Mouse (Mus musculus) ES-E14 (cell line): ENCODE results near the gene Nfkbie. TPM values are rescaled to one million over a fixed set of nuclear protein-coding genes. Genes with fewer than 3 reads are reported as not detected.

ENCODE experiments used
- DNase-seq: peaks from one replicate; pipeline ENCODE4 v3.0.0-alpha.2; 2013; ENCODE audit warnings: low read depth, low spot score
- H3K27ac ChIP-seq: 2 replicates; pipeline ENCODE4 v1.5.1; 2012; ENCODE audit warnings: low read depth, mild to moderate bottlenecking, low read length, moderate library complexity, mixed read lengths; ENCODE audit not compliant: poor library complexity, insufficient read depth, severe bottlenecking
- H3K36me3 ChIP-seq: 2 replicates; pipeline ENCODE4 v1.6.1; 2012; ENCODE audit warnings: mild to moderate bottlenecking, low read length, moderate library complexity, mixed read lengths; ENCODE audit not compliant: control insufficient read depth, poor library complexity, insufficient read depth, severe bottlenecking
- H3K4me1 ChIP-seq, 2 experiments: fragments of 150-350 bp in 1 of 2; sonication (generic) in 1 of 2; 2 replicates each; pipeline ENCODE4 v1.6.1; 2012; ENCODE audit warnings: low read length in 2 of 2, mild to moderate bottlenecking in 1 of 2, mixed read lengths in 1 of 2; ENCODE audit not compliant: control insufficient read depth in 2 of 2, insufficient read depth in 2 of 2, poor library complexity in 1 of 2
- H3K4me3 ChIP-seq, 2 experiments: fragments of 150-350 bp in 1 of 2; sonication (generic) in 1 of 2; 2 replicates each; pipeline ENCODE4 v1.5.1; 2012; ENCODE audit warnings: low read length in 2 of 2, low read depth in 1 of 2, mild to moderate bottlenecking in 1 of 2, mixed read lengths in 1 of 2; ENCODE audit not compliant: insufficient read depth in 1 of 2, poor library complexity in 1 of 2, severe bottlenecking in 1 of 2
- H3K9ac ChIP-seq: 2 replicates; pipeline ENCODE4 v1.6.1; 2012; ENCODE audit warnings: low read depth, mild to moderate bottlenecking, low read length, mixed read lengths; ENCODE audit not compliant: poor library complexity, insufficient read depth, severe bottlenecking
- H3K9me3 ChIP-seq: fragments of 150-350 bp; sonication (generic); 2 replicates; pipeline ENCODE4 v1.6.1; 2012; ENCODE audit warnings: low read depth, mild to moderate bottlenecking, low read length; ENCODE audit not compliant: control insufficient read depth, insufficient read depth
- CHD2 ChIP-seq: IDR thresholded peaks from 2 replicates; pipeline ENCODE4 v1.6.1; 2014; ENCODE audit warnings: mild to moderate bottlenecking, low read depth, low read length, inconsistent platforms
- HCFC1 ChIP-seq: IDR thresholded peaks from 2 replicates; pipeline ENCODE4 v1.6.1; 2012; ENCODE audit warnings: low read length, inconsistent platforms, borderline replicate concordance; ENCODE audit not compliant: insufficient read depth
- MAFK ChIP-seq: IDR thresholded peaks from 2 replicates; pipeline ENCODE4 v1.6.1; 2014; ENCODE audit warnings: mild to moderate bottlenecking, low read depth, low read length, inconsistent platforms; ENCODE audit not compliant: insufficient read depth
- ZC3H11A ChIP-seq: IDR thresholded peaks from 2 replicates; pipeline ENCODE4 v1.6.1; 2012; ENCODE audit warnings: low read depth, mild to moderate bottlenecking, inconsistent platforms, low read length, borderline replicate concordance
- ZNF384 ChIP-seq: IDR thresholded peaks from 2 replicates; pipeline ENCODE4 v1.6.1; 2012; ENCODE audit warnings: low read depth, low read length, inconsistent platforms
- in situ Hi-C, 2 experiments: fragments of 600-800 bp; cut with MboI; formaldehyde crosslinking; loops; one replicate each; pipeline ENCODE4 v1.15.1; 2025; ENCODE audit warnings: low sequenced_read_pairs in 2 of 2, inconsistent platforms in 1 of 2; ENCODE audit not compliant: unreplicated experiment in 2 of 2
- total RNA-seq: library from RNA; depleted of rRNA; stranded (reverse); fragments of 300-350 nt; gene quantifications from 2 replicates; pipeline ENCODE4 v1.2.3, GENCODE M21; 2012

The Nfkbie gene
- total RNA-seq, 1 experiment, result 2.2 TPM

DNA sequence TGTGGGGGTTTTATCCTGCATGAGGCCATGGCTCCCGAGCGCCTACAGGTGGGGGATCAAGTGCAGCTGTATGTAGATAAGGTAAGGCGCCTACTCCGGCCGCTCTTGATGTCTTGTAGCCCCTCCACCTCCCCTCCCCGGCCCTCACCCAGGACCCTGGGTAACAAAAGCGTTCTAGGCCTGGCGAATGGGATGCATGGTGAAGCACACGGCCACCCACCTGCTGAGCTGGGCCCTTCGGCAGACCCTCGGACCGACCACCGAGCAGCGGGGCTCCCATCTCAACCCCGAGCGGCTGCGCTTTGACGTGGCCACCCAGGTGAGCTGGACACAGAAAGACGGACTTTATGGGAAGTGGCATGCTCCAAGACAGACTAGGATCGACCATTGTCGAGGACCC, 38.4 kb upstream of the Nfkbie start:
- Histone ChIP-seq H3K27ac (no peak overlapping the region), H3K4me1 (peaks cover 1 to 17% of the 10 kb centered on the region in 2 experiments; a peak in 3 of 4 replicates), H3K4me3 (no peak overlapping the region), H3K36me3 (peaks cover 41% of the 10 kb centered on the region), H3K9ac (no peak overlapping the region), H3K9me3 (no peaks in the 10 kb centered on the region)
- in situ Hi-C loops, result no loop called here
- DNase-seq, result no peak
- no peak for TF ChIP-seq HCFC1
- no peak for TF ChIP-seq CHD2
- no peak for TF ChIP-seq ZC3H11A
- TF ChIP-seq ZNF384, result no peak
- TF ChIP-seq MAFK, result no peak

DNA sequence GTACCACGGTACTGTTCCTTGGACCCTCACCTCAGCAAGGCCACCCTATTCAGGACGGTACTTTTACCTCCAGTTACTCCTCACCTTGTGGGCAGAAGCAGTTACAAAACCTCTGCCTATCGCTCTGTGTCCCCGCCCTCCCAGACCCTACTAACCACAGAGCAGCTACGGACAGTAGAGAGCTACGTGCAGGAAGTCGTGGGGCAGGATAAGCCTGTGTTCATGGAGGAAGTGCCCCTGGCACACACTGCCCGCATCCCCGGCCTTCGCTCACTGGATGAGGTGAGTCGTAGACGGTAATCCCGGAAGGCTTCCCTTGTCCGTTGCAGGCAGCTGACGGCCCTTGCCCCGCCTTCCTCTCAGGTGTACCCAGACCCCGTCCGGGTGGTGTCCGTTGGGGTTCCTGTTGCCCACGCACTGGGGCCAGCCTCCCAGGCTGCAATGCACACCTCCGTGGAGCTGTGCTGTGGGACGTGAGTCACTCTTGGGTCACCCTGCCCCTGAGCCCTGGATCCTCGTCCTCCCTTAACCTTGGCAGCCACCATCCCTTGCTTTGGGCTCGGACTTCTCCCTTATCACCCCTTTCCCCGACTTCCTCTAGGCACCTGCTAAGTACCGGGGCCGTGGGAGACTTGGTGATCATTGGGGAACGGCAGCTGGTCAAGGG, 37.8 kb upstream of the Nfkbie start:
- peaks cover 41% of the 10 kb centered on the region for H3K36me3 ChIP-seq
- in situ Hi-C loops, result no loop called here
- TF ChIP-seq ZNF384 (no peak), HCFC1 (no peak), CHD2 (no peak), ZC3H11A (no peak), MAFK (no peak)

DNA sequence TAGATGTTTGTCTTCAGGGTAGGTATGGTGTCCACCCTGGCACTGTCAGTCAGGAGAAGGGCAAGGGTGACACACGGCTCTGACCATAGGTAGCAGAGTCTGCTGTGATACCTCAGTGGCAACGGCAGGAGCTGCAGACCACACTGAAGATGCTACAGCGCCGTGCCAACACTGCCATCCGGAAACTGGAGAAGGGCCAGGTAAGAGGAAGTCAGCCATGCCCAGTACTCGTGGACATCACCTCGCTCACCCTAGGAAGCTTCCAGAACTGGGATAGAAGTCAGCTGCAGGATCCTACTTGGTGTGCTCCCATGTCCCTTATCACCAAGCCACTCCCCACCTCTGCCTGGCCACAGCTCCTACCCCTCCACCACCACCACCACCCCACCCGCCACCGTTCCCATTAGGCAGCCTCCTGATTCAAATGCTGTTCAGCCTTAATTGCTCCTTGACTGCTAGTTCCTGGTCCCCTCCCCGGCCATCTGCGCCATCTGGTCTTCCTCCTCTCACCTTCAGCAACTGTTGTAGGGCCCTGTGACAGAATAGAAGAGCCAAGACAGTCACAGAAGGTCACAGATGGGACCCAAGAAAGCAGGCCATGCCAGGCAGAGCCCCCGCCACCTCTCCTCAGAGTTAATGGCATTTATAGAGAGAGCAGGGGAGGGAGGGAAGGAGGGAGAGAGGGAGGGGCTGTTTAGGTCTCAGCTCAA, 36.6 kb upstream of the Nfkbie start:
- no peaks in the 10 kb centered on the region for H3K9me3 ChIP-seq
- H3K27ac ChIP-seq, result no peak overlapping the region
- H3K4me3 ChIP-seq, result no peak overlapping the region
- H3K9ac ChIP-seq, result no peak overlapping the region
- DNase-seq, result no peak
- no peak for TF ChIP-seq ZNF384
- no peak for TF ChIP-seq ZC3H11A
- TF ChIP-seq MAFK, result no peak
- TF ChIP-seq CHD2, result no peak
- TF ChIP-seq HCFC1, result no peak
- peaks cover 41% of the 10 kb centered on the region for H3K36me3 ChIP-seq
- in situ Hi-C loops, result no loop called here
- H3K4me1 ChIP-seq, result peaks cover 1 to 20% of the 10 kb centered on the region in 2 experiments; a peak in 3 of 4 replicates

More for the DNA sequence above, 37.8 kb upstream of the Nfkbie start:
- Histone ChIP-seq H3K27ac (no peak overlapping the region), H3K4me3 (no peak overlapping the region), H3K9ac (no peak overlapping the region), H3K4me1 (peaks cover 1 to 20% of the 10 kb centered on the region in 2 experiments; a peak in 3 of 4 replicates), H3K9me3 (no peaks in the 10 kb centered on the region)
- no peak for DNase-seq

DNA sequence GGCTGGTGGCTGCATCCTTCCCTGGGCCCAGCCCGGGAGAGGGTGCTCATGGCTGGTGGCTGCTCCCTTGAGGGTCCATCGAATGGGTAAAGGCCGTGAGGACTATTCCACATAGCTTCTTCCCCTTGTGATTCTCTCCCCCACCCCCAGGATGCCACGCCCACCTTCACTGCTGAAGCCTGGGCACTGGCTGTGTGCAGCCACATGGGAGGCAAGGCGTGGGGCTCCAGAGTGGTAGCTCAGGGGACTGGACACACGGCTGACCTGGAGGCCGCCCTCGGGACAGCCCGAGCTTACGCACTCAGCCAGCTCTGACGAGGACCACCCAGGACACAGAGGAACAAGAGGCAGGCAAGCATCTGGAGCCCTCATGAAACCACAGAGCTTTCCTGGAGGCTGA, 35.4 kb upstream of the Nfkbie start:
- H3K9ac ChIP-seq, result no peak overlapping the region
- no peak for DNase-seq
- peaks cover 41% of the 10 kb centered on the region for H3K36me3 ChIP-seq
- in situ Hi-C loops, result no loop called here
- H3K9me3 ChIP-seq, result no peaks in the 10 kb centered on the region
- H3K4me3 ChIP-seq, result no peak overlapping the region
- H3K27ac ChIP-seq, result no peak overlapping the region
- H3K4me1 ChIP-seq, result peaks cover 1 to 11% of the 10 kb centered on the region in 2 experiments; a peak in 2 of 4 replicates
- TF ChIP-seq MAFK (no peak), ZC3H11A (no peak), CHD2 (no peak), HCFC1 (no peak), ZNF384 (no peak)
